Mouse (Mus musculus): Measurements from ENCODE around the gene Exoc3l. TPM values are rescaled to one million over a fixed set of nuclear protein-coding genes. Genes with fewer than 3 reads are reported as not detected.
"Not testable (repeated sequence)": the region's sequence is repeated elsewhere in the genome, so short reads cannot be mapped to it uniquely, and the experiment has no call there.

Exoc3l gene
- total RNA-seq, 2 experiments from 2014 or later = 0.48 to 0.94 TPM

GRCm38 (mm10) chr8:105292471-105292870 lies 3.4 kb downstream of the Exoc3l start:
- no peak for DNase-seq (ENCODE audit: low spot score in 2 of 2)

- DNase-seq (ENCODE audit: low spot score in 2 of 2) = not testable (repeated sequence)
These were observed 4.1 kb downstream of the Exoc3l start for GRCm38 (mm10) chr8:105291802-105292201.

- not testable (repeated sequence) for DNase-seq (ENCODE audit: low spot score in 2 of 2)
These were observed 4.5 kb downstream of the Exoc3l start for GRCm38 (mm10) chr8:105291364-105291763.

- DNase-seq (ENCODE audit: low spot score in 2 of 2) = peak; percentile 59 to 79
These were observed 5.2 kb downstream of the Exoc3l start for GRCm38 (mm10) chr8:105290554-105291314.

GRCm38 (mm10) chr8:105289805-105290460 lies 6.0 kb downstream of the Exoc3l start, which contains the start of gene 4931428F04Rik:
Gene 4931428F04Rik, minus strand, starts transcription at chr8:105289864.
- peak in 1 of 2 experiments; percentile 54 for DNase-seq (ENCODE audit: low spot score in 2 of 2)

GRCm38 (mm10) chr8:105288958-105289732 lies 6.8 kb downstream of the Exoc3l start:
- peak; percentile 92 to 96 for DNase-seq (ENCODE audit: low spot score in 2 of 2)

- no peak for DNase-seq (ENCODE audit: low spot score in 2 of 2)
These were observed 7.7 kb downstream of the Exoc3l start for GRCm38 (mm10) chr8:105288231-105288630.

GRCm38 (mm10) chr8:105286907-105287306 lies 9.0 kb downstream of the Exoc3l start:
- no peak for DNase-seq (ENCODE audit: low spot score in 2 of 2)

- no peak for DNase-seq (ENCODE audit: low spot score in 2 of 2)
These were observed 10.4 kb downstream of the Exoc3l start for GRCm38 (mm10) chr8:105285514-105285913.

GRCm38 (mm10) chr8:105283074-105283473 lies 12.8 kb downstream of the Exoc3l start:
- peak in 1 of 2 experiments; percentile 51 for DNase-seq (ENCODE audit: low spot score in 2 of 2)

GRCm38 (mm10) chr8:105282239-105282638 lies 13.7 kb downstream of the Exoc3l start:
- no peak for DNase-seq (ENCODE audit: low spot score in 2 of 2)

GRCm38 (mm10) chr8:105281821-105282220 lies 14.1 kb downstream of the Exoc3l start:
- DNase-seq (ENCODE audit: low spot score in 2 of 2) = no peak

GRCm38 (mm10) chr8:105280567-105280966 lies 15.3 kb downstream of the Exoc3l start:
- DNase-seq (ENCODE audit: low spot score in 2 of 2) = no peak

GRCm38 (mm10) chr8:105278911-105279334 lies 17.0 kb downstream of the Exoc3l start:
- DNase-seq (ENCODE audit: low spot score in 2 of 2) = peak; percentile 89 to 94

- peak in 1 of 2 experiments; percentile 55 for DNase-seq (ENCODE audit: low spot score in 2 of 2)
These were observed 19.4 kb downstream of the Exoc3l start for GRCm38 (mm10) chr8:105276292-105277120.

- no peak for DNase-seq (ENCODE audit: low spot score in 2 of 2)
These were observed 20.1 kb downstream of the Exoc3l start, which contains the start of gene Nol3 for GRCm38 (mm10) chr8:105275840-105276239. Gene Nol3, plus strand, starts transcription at chr8:105276140.

- no peak for DNase-seq (ENCODE audit: low spot score in 2 of 2)
These were observed 20.5 kb downstream of the Exoc3l start for GRCm38 (mm10) chr8:105275387-105275786.

GRCm38 (mm10) chr8:105270916-105271186 lies 25.1 kb downstream of the Exoc3l start:
- no peak for DNase-seq (ENCODE audit: low spot score in 2 of 2)

- no peak for DNase-seq (ENCODE audit: low spot score in 2 of 2)
These were observed 25.6 kb downstream of the Exoc3l start for GRCm38 (mm10) chr8:105270101-105270915.

GRCm38 (mm10) chr8:105269461-105269947 lies 26.4 kb downstream of the Exoc3l start, which contains the start of gene Hsf4:
Gene Hsf4, plus strand, starts transcription at chr8:105269801.
- peak in 1 of 2 experiments; percentile 50 for DNase-seq (ENCODE audit: low spot score in 2 of 2)
